Mouse (Mus musculus) C2C12 (cell line): ENCODE results near the gene Slc10a4.

Experiments used
- CEBPB ChIP-seq: IDR thresholded peaks from one replicate; pipeline ENCODE4 v1.6.1; 2011; ENCODE audit warnings: low read depth, mild to moderate bottlenecking, control low read depth, moderate library complexity
- CTCF ChIP-seq: IDR thresholded peaks from one replicate; pipeline ENCODE4 v1.5.1; 2011; ENCODE audit not compliant: control insufficient read depth, insufficient read depth, insufficient read length
- FOSL1 ChIP-seq: IDR thresholded peaks from one replicate; pipeline ENCODE4 v1.8.0; 2011; ENCODE audit warnings: mild to moderate bottlenecking, low read length; ENCODE audit not compliant: poor library complexity, insufficient read depth, severe bottlenecking
- MAX ChIP-seq: IDR thresholded peaks from one replicate; pipeline ENCODE4 v1.6.1; 2011; ENCODE audit warnings: mild to moderate bottlenecking, control low read depth
- MYOD1 ChIP-seq: IDR thresholded peaks from one replicate; pipeline ENCODE4 v1.6.1; 2011; ENCODE audit warnings: low read depth; ENCODE audit not compliant: control insufficient read depth, insufficient read length
- MYOG ChIP-seq: IDR thresholded peaks from one replicate; pipeline ENCODE4 v1.6.1; 2011; ENCODE audit not compliant: control insufficient read depth, insufficient read length; ENCODE audit errors: extremely low read depth
- USF1 ChIP-seq: IDR thresholded peaks from one replicate; pipeline ENCODE4 v1.6.1; 2011; ENCODE audit warnings: low read depth, mild to moderate bottlenecking, control low read depth, moderate library complexity

GRCm38 (mm10) chr5:72965706-72966105, 41.0 kb upstream of the Slc10a4 start:
- TF ChIP-seq CTCF (no peak), MYOD1 (no peak), MAX (no peak), CEBPB (no peak), MYOG (no peak), USF1 (no peak), FOSL1 (no peak)
